8 mouse cellular contexts compared by ENCODE assay signal in the genomic region with DNA sequence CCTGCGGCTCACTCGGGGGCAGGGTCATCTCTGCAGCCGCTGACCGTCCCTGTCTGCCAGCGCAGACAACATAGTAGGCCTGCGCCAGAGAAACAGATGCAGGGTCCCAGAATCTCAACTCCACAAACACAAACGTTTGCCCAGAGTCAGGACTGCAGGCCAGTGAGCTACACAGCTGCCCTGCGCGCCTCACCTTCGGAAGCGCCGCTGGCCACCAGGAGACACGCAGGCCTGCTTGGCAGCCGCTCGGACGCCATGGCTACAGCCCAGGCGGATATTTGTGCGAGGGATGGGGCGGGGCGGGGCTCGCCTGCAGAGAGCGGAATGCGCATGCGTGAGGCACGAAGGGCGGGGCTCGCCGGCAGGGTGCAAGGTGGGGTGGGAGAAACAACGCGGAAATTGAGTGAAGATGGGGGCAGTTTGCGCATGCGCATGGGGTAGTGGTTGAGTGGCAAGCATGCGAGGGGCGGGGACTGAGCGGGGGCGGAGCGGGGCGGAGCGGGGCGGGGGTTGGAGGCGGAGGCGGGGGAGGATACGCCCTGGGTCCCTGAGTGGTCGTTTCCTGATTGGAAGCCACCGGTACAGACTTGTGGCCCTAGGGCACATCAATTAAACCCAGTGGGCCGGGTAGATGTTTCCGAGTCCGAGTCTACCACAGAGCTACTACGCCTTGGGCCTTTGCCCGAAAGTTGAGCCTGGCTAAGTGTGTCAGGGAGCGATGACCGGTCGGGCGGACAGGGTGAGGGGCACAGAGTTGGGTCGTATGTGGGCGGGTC. TPM values are rescaled to one million over a fixed set of nuclear protein-coding genes. Genes with fewer than 3 reads are reported as not detected.
DNase-seq lines count a peak whose midpoint lies in the region; ATAC-seq lines count a peak whose summit lies in the region.

Gene Gatd1, minus strand, starts transcription at position 328 of the 776 bp plus-strand sequence.

- peak; percentile 88 for ATAC-seq in hindbrain, embryonic 13.5 days (ENCODE audit: low FRiP score)

- peak within 1 kb of the TSS; percentile 94 for H3K9ac ChIP-seq in hindbrain, embryonic 13.5 days

- peak within 1 kb of the TSS; percentile 93 for H3K27ac ChIP-seq in hindbrain, embryonic 13.5 days

- peak; percentile 99 for DNase-seq in NIH3T3 (ENCODE audit: low read depth)
- peak; percentile 100 for DNase-seq in cerebellum, postnatal 10 days
- peak; percentile 94 to 99 for DNase-seq in frontal cortex, postnatal 14 days (ENCODE audit: low spot score in 2 of 2)
- DNase-seq in layer of hippocampus, postnatal 25 days (ENCODE audit: extremely low spot score in 1 of 2, low spot score in 1 of 2): peak; percentile 94 to 99
- peak; percentile 99 for DNase-seq in lung, postnatal 25 days (ENCODE audit: low spot score)
- DNase-seq in retina, embryonic 14.5 days (ENCODE audit: low spot score): peak; percentile 100
- DNase-seq in thymus, postnatal 4 days: peak; percentile 100

- WGBS in hindbrain, embryonic 13.5 days: under 1% methylated on average over 55 of the region's 56 CpGs

- H3K4me1 ChIP-seq in hindbrain, embryonic 13.5 days (replicated peaks): peaks cover 27% of the 10 kb centered on the region

- H3K27me3 ChIP-seq in hindbrain, embryonic 13.5 days: 0 out of 2 replicates have a peak, but pooled peaks cover 6% of the 10 kb centered on the region

- no peaks in the 10 kb centered on the region for H3K9me3 ChIP-seq in hindbrain, embryonic 13.5 days

- H3K4me2 ChIP-seq in hindbrain, embryonic 13.5 days: peak within 1 kb of the TSS; percentile 92

- peaks cover 20% of the 10 kb centered on the region for H3K36me3 ChIP-seq in hindbrain, embryonic 13.5 days

- H3K4me3 ChIP-seq in hindbrain, embryonic 13.5 days: peak within 1 kb of the TSS; percentile 64

RNA-seq across cellular contexts. Expression of gene Gatd1, which starts in this region (rescaled TPM):
- 57.4 and 58.5 TPM in 2 replicates for polyA plus RNA-seq in hindbrain, embryonic 13.5 days (2015; fragmentation: Nextera tagmentation; extraction: Ambion mirVana)
- 10 to 100 TPM; 42.4 to 49.2 TPM for total RNA-seq in layer of hippocampus, postnatal 25 days (2021)

Comparison
In these comparisons a context has a peak if more than half of its experiments do, and no peak if none do; other contexts are left out.
1. Peak in every context shown above with its lines: DNase-seq, ATAC-seq, H3K4me3 ChIP-seq and H3K27ac ChIP-seq.